ENCODE assay signal across 28 mouse cellular contexts in genomic region chr10:6896659-6897303, GRCm38 (mm10).
A peak's percentile ranks its signal among the peaks of the same experiment; 100 is the strongest.
DNase-seq lines count a peak whose midpoint lies in the region; ATAC-seq and TF ChIP-seq lines count a peak whose summit lies in the region.
"Had no signal": no experiment of that assay in that cellular context is flagged by ENCODE, and none has a peak within 500 bp of the region (broad histone marks: within the 10 kb centered on the region; RNA-seq: fewer than 3 reads in every experiment).

No protein-coding gene starts in this region.

- WGBS in kidney, embryonic 16.5 days, result 65% methylated on average over 3 of the region's 3 CpGs
- WGBS in lung, embryonic 15.5 days, result 62% methylated on average over 3 of the region's 3 CpGs
- WGBS in lung, adult 2 months, result 59% methylated on average over 3 of the region's 3 CpGs
- WGBS in midbrain, embryonic 11.5 days, result 78% methylated on average over 3 of the region's 3 CpGs
- 83% methylated on average over 3 of the region's 3 CpGs for WGBS in midbrain, embryonic 14.5 days

- no peak for DNase-seq in kidney, adult 9 months
- no peak for DNase-seq in lung, adult 2 months
- DNase-seq in midbrain, embryonic 11.5 days (ENCODE audit: low spot score, missing footprints), result peak; percentile 8
- no peak for DNase-seq in midbrain, embryonic 14.5 days
- DNase-seq: adrenal gland, postnatal 10 days; adrenal gland, postnatal 36 days; B cell, adult 2 months; cerebellum, adult 18-20 months; cerebellum, adult 9-10 months; cerebellum, postnatal 25 days; gastrocnemius, postnatal 10 days; gastrocnemius, postnatal 36 days; heart, adult 2 months; heart, postnatal 14 days; heart, postnatal 4 days had no signal

- no peaks in the 10 kb centered on the region for H3K9me3 ChIP-seq in kidney, embryonic 16.5 days (ENCODE audit: low read length)
- H3K9me3 ChIP-seq in lung, embryonic 15.5 days, result no peaks in the 10 kb centered on the region
- H3K9me3 ChIP-seq in midbrain, embryonic 11.5 days (ENCODE audit: control insufficient read depth, low read length), result no peaks in the 10 kb centered on the region
- no peaks in the 10 kb centered on the region for H3K9me3 ChIP-seq in midbrain, embryonic 14.5 days (ENCODE audit: control insufficient read depth, low read length)
- H3K9me3 ChIP-seq: embryonic facial prominence, embryonic 13.5 days; forebrain, embryonic 10.5 days; G1E; heart, embryonic 10.5 days; heart, embryonic 13.5 days had no signal

- TF ChIP-seq CTCF in lung, adult 2 months (IDR thresholded peaks at IDR 0.05; ENCODE audit: insufficient read depth, low read length), result no peak

- ATAC-seq in kidney, embryonic 16.5 days (ENCODE audit: low FRiP score, low TSS enrichment), result peak; percentile 46; the same call in 1 of the 2 replicates
- peak; percentile 23; the same call in 1 of the 2 replicates for ATAC-seq in lung, embryonic 15.5 days (ENCODE audit: borderline replicate concordance, extremely low read depth, low FRiP score, low TSS enrichment)
- no peak for ATAC-seq in midbrain, embryonic 11.5 days (ENCODE audit: low FRiP score)
- no peak for ATAC-seq in midbrain, embryonic 14.5 days (ENCODE audit: low FRiP score, low TSS enrichment)
- ATAC-seq: forebrain, embryonic 13.5 days; forebrain, embryonic 16.5 days; hindbrain, postnatal 0 days; Patski had no signal

- no peak overlapping the region for H3K4me2 ChIP-seq in kidney, embryonic 16.5 days (replicated peaks; ENCODE audit: low read depth, low read length)
- H3K4me2 ChIP-seq in lung, embryonic 15.5 days, result no peak overlapping the region
- no peak overlapping the region for H3K4me2 ChIP-seq in midbrain, embryonic 11.5 days
- H3K4me2 ChIP-seq in midbrain, embryonic 14.5 days (ENCODE audit: low read length), result no peak overlapping the region
- H3K4me2 ChIP-seq: embryonic facial prominence, embryonic 13.5 days; forebrain, embryonic 13.5 days; heart, embryonic 13.5 days; hindbrain, embryonic 14.5 days had no signal

- no peaks in the 10 kb centered on the region for H3K27me3 ChIP-seq in kidney, embryonic 16.5 days (ENCODE audit: insufficient read depth, low read length)
- H3K27me3 ChIP-seq in lung, embryonic 15.5 days, result no peaks in the 10 kb centered on the region
- H3K27me3 ChIP-seq in midbrain, embryonic 11.5 days (ENCODE audit: control insufficient read depth, insufficient read depth, low read length), result no peaks in the 10 kb centered on the region
- H3K27me3 ChIP-seq in midbrain, embryonic 14.5 days (ENCODE audit: control insufficient read depth, insufficient read depth, low read length), result no peaks in the 10 kb centered on the region
- H3K27me3 ChIP-seq: CH12.LX; embryonic facial prominence, embryonic 13.5 days; forebrain, embryonic 13.5 days; heart, embryonic 13.5 days; Patski had no signal

- peaks cover 8% of the 10 kb centered on the region; the same call in 1 of the 2 replicates for H3K4me1 ChIP-seq in kidney, embryonic 16.5 days (ENCODE audit: insufficient read depth, low read length)
- no peaks in the 10 kb centered on the region for H3K4me1 ChIP-seq in lung, embryonic 15.5 days
- no peaks in the 10 kb centered on the region for H3K4me1 ChIP-seq in lung, adult 2 months (ENCODE audit: control insufficient read depth, insufficient read depth, low read length)
- no peaks in the 10 kb centered on the region for H3K4me1 ChIP-seq in midbrain, embryonic 11.5 days (ENCODE audit: control insufficient read depth, insufficient read depth, low read length)
- no peaks in the 10 kb centered on the region for H3K4me1 ChIP-seq in midbrain, embryonic 14.5 days (ENCODE audit: control insufficient read depth, insufficient read depth, low read length)
- H3K4me1 ChIP-seq: embryonic facial prominence, embryonic 13.5 days; forebrain, embryonic 10.5 days; forebrain, embryonic 13.5 days; heart, embryonic 10.5 days; heart, embryonic 13.5 days had no signal

- no peak for TF ChIP-seq POLR2A in lung, adult 2 months (IDR thresholded peaks at IDR 0.05; ENCODE audit: borderline replicate concordance, extremely low read depth, low read depth, low read length)

- no peaks in the 10 kb centered on the region for H3K36me3 ChIP-seq in kidney, embryonic 16.5 days (ENCODE audit: insufficient read depth, low read length)
- no peaks in the 10 kb centered on the region for H3K36me3 ChIP-seq in lung, embryonic 15.5 days
- H3K36me3 ChIP-seq in midbrain, embryonic 11.5 days (ENCODE audit: control insufficient read depth, insufficient read depth, low read length), result no peaks in the 10 kb centered on the region
- no peaks in the 10 kb centered on the region for H3K36me3 ChIP-seq in midbrain, embryonic 14.5 days (ENCODE audit: control insufficient read depth, insufficient read depth, low read length)
- H3K36me3 ChIP-seq: embryonic facial prominence, embryonic 13.5 days; forebrain, embryonic 10.5 days; G1E; heart, embryonic 10.5 days; heart, embryonic 13.5 days had no signal

- H3K27ac ChIP-seq in kidney, embryonic 16.5 days (ENCODE audit: low read length), result no peak overlapping the region
- H3K27ac ChIP-seq in lung, embryonic 15.5 days, result no peak overlapping the region
- no peak overlapping the region for H3K27ac ChIP-seq in midbrain, embryonic 11.5 days (ENCODE audit: low read depth, low read length)
- H3K27ac ChIP-seq in midbrain, embryonic 14.5 days (replicated peaks; ENCODE audit: low read depth, low read length), result no peak overlapping the region
- H3K27ac ChIP-seq: embryonic facial prominence, embryonic 13.5 days; forebrain, embryonic 10.5 days; forebrain, embryonic 13.5 days; heart, adult 2 months; heart, embryonic 10.5 days; heart, embryonic 13.5 days; hindbrain, embryonic 14.5 days; hindbrain, postnatal 0 days had no signal

- no peak overlapping the region for H3K9ac ChIP-seq in kidney, embryonic 16.5 days (replicated peaks; ENCODE audit: low read length)
- H3K9ac ChIP-seq in lung, embryonic 15.5 days, result no peak overlapping the region
- H3K9ac ChIP-seq in midbrain, embryonic 11.5 days (ENCODE audit: low read length), result no peak overlapping the region
- no peak overlapping the region for H3K9ac ChIP-seq in midbrain, embryonic 14.5 days (replicated peaks; ENCODE audit: low read length)
- H3K9ac ChIP-seq: embryonic facial prominence, embryonic 13.5 days; forebrain, embryonic 13.5 days; heart, embryonic 13.5 days; hindbrain, embryonic 14.5 days had no signal

- no peak overlapping the region for H3K4me3 ChIP-seq in kidney, embryonic 16.5 days (ENCODE audit: low read length)
- H3K4me3 ChIP-seq in lung, embryonic 15.5 days, result no peak overlapping the region
- H3K4me3 ChIP-seq in lung, adult 2 months (replicated peaks; ENCODE audit: extremely low read depth, low read depth, low read length), result no peak overlapping the region
- H3K4me3 ChIP-seq in midbrain, embryonic 11.5 days (ENCODE audit: low read depth, low read length), result no peak overlapping the region
- no peak overlapping the region for H3K4me3 ChIP-seq in midbrain, embryonic 14.5 days (replicated peaks; ENCODE audit: low read depth, low read length)
- H3K4me3 ChIP-seq: embryonic facial prominence, embryonic 13.5 days; forebrain, embryonic 10.5 days; forebrain, embryonic 13.5 days; heart, adult 2 months; heart, embryonic 10.5 days; heart, embryonic 13.5 days had no signal

Comparison
In these comparisons a context has a peak if more than half of its experiments do, and no peak if none do; other contexts are left out.
1. ATAC-seq: peak in kidney, embryonic 16.5 days (single experiment) and lung, embryonic 15.5 days (single experiment); none in midbrain, embryonic 11.5 days (single experiment) and midbrain, embryonic 14.5 days (single experiment).